Mouse (Mus musculus) CH12.LX (cell line): ENCODE results near the gene St14.

ENCODE experiments used
- CTCF ChIP-seq, 2 experiments: IDR thresholded peaks in 1 of 2; conservative IDR thresholded peaks in 1 of 2; 2 replicates each; pipeline ENCODE4 v1.5.1; 2011 to 2012; ENCODE audit warnings: low read depth in 2 of 2, low read length in 2 of 2, improper control_type of control experiment in 1 of 2, inconsistent platforms in 1 of 2, mild to moderate bottlenecking in 1 of 2, moderate library complexity in 1 of 2
- E2F4 ChIP-seq: IDR thresholded peaks from 2 replicates; pipeline ENCODE4 v1.6.1; 2011; ENCODE audit warnings: low read depth, low read length, improper control_type of control experiment; ENCODE audit not compliant: insufficient replicate concordance
- EP300 ChIP-seq: IDR thresholded peaks from 2 replicates; pipeline ENCODE4 v1.6.1; 2011; ENCODE audit warnings: low read length, improper control_type of control experiment
- HCFC1 ChIP-seq: IDR thresholded peaks from 2 replicates; pipeline ENCODE4 v1.6.1; 2012; ENCODE audit warnings: low read depth, mild to moderate bottlenecking, inconsistent platforms, low read length, improper control_type of control experiment
- KAT2A ChIP-seq: IDR thresholded peaks from 2 replicates; pipeline ENCODE4 v1.6.1; 2012; ENCODE audit warnings: low read length, improper control_type of control experiment, inconsistent platforms; ENCODE audit not compliant: insufficient replicate concordance
- MAFK ChIP-seq: IDR thresholded peaks from 2 replicates; pipeline ENCODE4 v1.6.1; 2011; ENCODE audit warnings: low read length, improper control_type of control experiment; ENCODE audit not compliant: insufficient replicate concordance
- MAX ChIP-seq: IDR thresholded peaks from 2 replicates; pipeline ENCODE4 v1.6.1; 2011; ENCODE audit warnings: low read length, improper control_type of control experiment
- MEF2A ChIP-seq: IDR thresholded peaks from 2 replicates; pipeline ENCODE4 v1.6.1; 2014; ENCODE audit warnings: low read depth, mild to moderate bottlenecking, inconsistent platforms, low read length, improper control_type of control experiment, borderline replicate concordance
- POLR2A ChIP-seq: IDR thresholded peaks from 2 replicates; pipeline ENCODE4 v1.6.1; 2011; ENCODE audit warnings: low read depth, mild to moderate bottlenecking, improper control_type of control experiment, low read length
- POLR2AphosphoS2 ChIP-seq: IDR thresholded peaks from 2 replicates; pipeline ENCODE4 v1.6.1; 2011; ENCODE audit warnings: low read depth, low read length, improper control_type of control experiment
- TCF12 ChIP-seq: IDR thresholded peaks from 2 replicates; pipeline ENCODE4 v1.6.1; 2014; ENCODE audit warnings: low read depth, mild to moderate bottlenecking, inconsistent platforms, low read length, improper control_type of control experiment
- USF1 ChIP-seq: IDR thresholded peaks from 2 replicates; pipeline ENCODE4 v1.6.1; 2014; ENCODE audit warnings: low read depth, mild to moderate bottlenecking, inconsistent platforms, low read length, improper control_type of control experiment
- ZC3H11A ChIP-seq: IDR thresholded peaks from 2 replicates; pipeline ENCODE4 v1.6.1; 2012; ENCODE audit warnings: low read depth, mild to moderate bottlenecking, inconsistent platforms, low read length, improper control_type of control experiment
- ZNF384 ChIP-seq: IDR thresholded peaks from 2 replicates; pipeline ENCODE4 v1.6.1; 2012; ENCODE audit warnings: low read depth, low read length, improper control_type of control experiment, inconsistent platforms

DNA sequence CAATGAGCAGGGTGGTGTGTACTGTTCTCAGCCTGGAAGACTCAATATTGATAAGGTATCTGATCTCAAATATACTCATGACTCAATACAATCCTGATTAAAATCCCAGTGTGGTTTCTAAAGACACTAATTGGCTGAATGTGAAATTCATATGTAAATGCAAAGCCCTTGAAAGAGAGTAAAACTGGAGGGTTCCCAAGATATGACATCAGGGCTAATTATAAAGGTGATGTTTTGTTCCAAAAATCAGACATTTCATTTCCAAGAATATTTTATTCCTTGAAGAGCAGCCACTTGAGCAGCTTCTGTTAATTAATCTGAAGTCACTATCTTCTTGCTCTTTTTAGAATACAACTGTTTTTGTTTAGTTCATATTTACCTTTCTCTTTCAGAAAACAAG, 16.1 kb downstream of the St14 start:
- no peak for TF ChIP-seq MAX
- TF ChIP-seq CTCF (conservative IDR thresholded peaks at IDR 0.05 in 1 of 2, IDR thresholded peaks at IDR 0.05 in 1 of 2; ENCODE audit: low read depth in 2 of 2, low read length in 2 of 2): no peak
- TF ChIP-seq MEF2A: no peak
- no peak for TF ChIP-seq USF1
- TF ChIP-seq E2F4: no peak
- no peak for TF ChIP-seq MAFK
- TF ChIP-seq ZNF384: no peak
- no peak for TF ChIP-seq TCF12
- no peak for TF ChIP-seq POLR2A
- TF ChIP-seq ZC3H11A: no peak
- no peak for TF ChIP-seq POLR2AphosphoS2
- TF ChIP-seq KAT2A: no peak
- no peak for TF ChIP-seq HCFC1
- TF ChIP-seq EP300: no peak
